Mouse (Mus musculus) cerebellum, postnatal 10 days (tissue): ENCODE measurements around the gene Tll2.
A peak's percentile ranks its signal among the peaks of the same experiment; 100 is the strongest.

ENCODE experiments used
- DNase-seq, 2 experiments: peaks; one replicate each; pipeline ENCODE4 v3.0.0; 2021; ENCODE audit warnings: mixed read lengths in 2 of 2

The Tll2 gene

GRCm38 (mm10) chr19:41206811-41207344 lies at the start of gene Tll2:
Tll2 (minus strand) TSS chr19:41206835.
- DNase-seq = peak; percentile 34 to 58

GRCm38 (mm10) chr19:41254584-41254983 lies 47.9 kb upstream of the Tll2 start:
- no peak for DNase-seq

GRCm38 (mm10) chr19:41248968-41249367 lies 42.3 kb upstream of the Tll2 start:
- no peak for DNase-seq

GRCm38 (mm10) chr19:41248271-41248670 lies 41.6 kb upstream of the Tll2 start:
- no peak for DNase-seq

- DNase-seq = no peak
These were observed 39.6 kb upstream of the Tll2 start for GRCm38 (mm10) chr19:41246271-41246670.

GRCm38 (mm10) chr19:41244581-41244980 lies 37.9 kb upstream of the Tll2 start:
- DNase-seq = peak; percentile 76 to 85

- no peak for DNase-seq
These were observed 35.4 kb upstream of the Tll2 start for GRCm38 (mm10) chr19:41241997-41242396.

- no peak for DNase-seq
These were observed 27.1 kb upstream of the Tll2 start for GRCm38 (mm10) chr19:41233698-41234097.

GRCm38 (mm10) chr19:41208326-41208725 lies 1.7 kb upstream of the Tll2 start:
- peak; percentile 36 to 38 for DNase-seq

- no peak for DNase-seq
These were observed 409 bp downstream of the Tll2 start for GRCm38 (mm10) chr19:41206041-41206810.

GRCm38 (mm10) chr19:41204159-41205081 lies 2.2 kb downstream of the Tll2 start:
- peak; percentile 34 to 47 for DNase-seq

GRCm38 (mm10) chr19:41197606-41198005 lies 9.0 kb downstream of the Tll2 start:
- DNase-seq = no peak

- no peak for DNase-seq
These were observed 13.3 kb downstream of the Tll2 start for GRCm38 (mm10) chr19:41193379-41193778.

- no peak for DNase-seq
These were observed 13.7 kb downstream of the Tll2 start for GRCm38 (mm10) chr19:41192953-41193352.

GRCm38 (mm10) chr19:41191724-41192123 lies 14.9 kb downstream of the Tll2 start:
- no peak for DNase-seq

- no peak for DNase-seq
These were observed 15.7 kb downstream of the Tll2 start for GRCm38 (mm10) chr19:41190876-41191434.

- DNase-seq = no peak
These were observed 29.3 kb downstream of the Tll2 start for GRCm38 (mm10) chr19:41177331-41177730.

- peak in 1 of 2 experiments; percentile 22 for DNase-seq
These were observed 29.8 kb downstream of the Tll2 start for GRCm38 (mm10) chr19:41176881-41177280.

GRCm38 (mm10) chr19:41165914-41166235 lies 40.8 kb downstream of the Tll2 start:
- no peak for DNase-seq

- no peak for DNase-seq
These were observed 41.3 kb downstream of the Tll2 start for GRCm38 (mm10) chr19:41165144-41165913.

GRCm38 (mm10) chr19:41164447-41165095 lies 42.1 kb downstream of the Tll2 start:
- no peak for DNase-seq

GRCm38 (mm10) chr19:41160388-41160787 lies 46.2 kb downstream of the Tll2 start:
- DNase-seq = no peak
